Mouse (Mus musculus) cerebellum, adult 2 months (tissue): ENCODE data around the gene Bcas2.

Source experiments
- CTCF ChIP-seq: fragments of 200-500 bp; IDR thresholded peaks from 2 replicates; pipeline ENCODE4 v1.5.1; 2011; ENCODE audit warnings: low read depth, mild to moderate bottlenecking, control low read depth, low read length, moderate library complexity, borderline replicate concordance; ENCODE audit not compliant: insufficient read depth
- POLR2A ChIP-seq: fragments of 200-500 bp; IDR thresholded peaks from 2 replicates; pipeline ENCODE4 v1.6.1; 2011; ENCODE audit warnings: low read length, control low read depth, borderline replicate concordance; ENCODE audit not compliant: insufficient read depth

DNA sequence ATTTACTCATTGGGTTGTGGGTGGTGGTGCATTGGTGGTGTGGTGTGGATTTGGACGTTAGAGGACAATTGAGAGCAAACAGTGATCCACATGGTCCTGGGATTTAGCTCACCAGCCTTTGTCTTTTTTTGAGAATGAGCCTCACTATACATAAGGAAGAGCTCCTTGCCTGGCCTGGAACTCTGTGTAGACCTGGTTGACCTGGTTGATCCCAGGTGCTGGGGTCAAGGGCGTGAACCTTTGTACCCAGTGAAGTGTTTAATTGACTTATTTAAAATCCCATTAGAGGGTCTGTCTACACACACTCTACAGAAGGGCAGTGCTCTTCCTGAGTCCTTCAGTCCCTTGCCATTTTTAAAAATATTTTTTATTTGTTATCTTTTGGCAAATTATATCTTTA is 26.1 kb upstream of the Bcas2 start:
- TF ChIP-seq POLR2A = no peak
- no peak for TF ChIP-seq CTCF
